Mouse (Mus musculus): ENCODE measurements around the gene Cdk6. TPM values are rescaled to one million over a fixed set of nuclear protein-coding genes. Genes with fewer than 3 reads are reported as not detected.

Cdk6 gene
- total and polyA plus RNA-seq, 3 experiments, result 79.0 to 318 (median 197) TPM

- peak; percentile 62 for TF ChIP-seq ETS1 (IDR thresholded peaks at IDR 0.05; ENCODE audit: low read depth, low read length)
These were observed 141.2 kb downstream of the Cdk6 start (continued) for GRCm38 (mm10) chr5:3482474-3482873.

GRCm38 (mm10) chr5:3483054-3483722 is 141.9 kb downstream of the Cdk6 start:
- H3K9ac ChIP-seq (ENCODE audit: control insufficient read depth, low read depth, low read length, poor library complexity, severe bottlenecking), result peak overlapping the region; percentile 47
- peaks cover 26% of the 10 kb centered on the region in 2 experiments for H3K4me1 ChIP-seq (ENCODE audit: control insufficient read depth in 1 of 2, insufficient read depth in 2 of 2, low read length in 2 of 2)
- H3K27ac ChIP-seq (ENCODE audit: control insufficient read depth, low read depth, low read length), result peak overlapping the region; percentile 91
- peak; percentile 84 for DNase-seq (ENCODE audit: low read depth, low spot score)
- H3K9me3 ChIP-seq (replicated peaks; ENCODE audit: insufficient read depth, low read length), result no peaks in the 10 kb centered on the region
- H3K36me3 ChIP-seq (ENCODE audit: control insufficient read depth in 1 of 2, insufficient read depth in 2 of 2, low read length in 2 of 2), result peaks cover 29 to 48% of the 10 kb centered on the region in 2 experiments
- no peaks in the 10 kb centered on the region for H3K27me3 ChIP-seq (ENCODE audit: control insufficient read depth in 1 of 2, insufficient read depth in 2 of 2, low read length in 2 of 2)
- H3K79me2 ChIP-seq (ENCODE audit: control insufficient read depth, insufficient read depth, low read length, poor library complexity), result peaks cover 21% of the 10 kb centered on the region; the same call in 1 of the 2 replicates
- H3K4me3 ChIP-seq (ENCODE audit: control insufficient read depth in 1 of 2, insufficient read depth in 1 of 2, low read depth in 2 of 2, low read length in 2 of 2), result peak overlapping the region in 1 of 2 experiments; percentile 3; a peak in 1 of 4 replicates
- peak; percentile 62 for TF ChIP-seq KAT2A (conservative IDR thresholded peaks at IDR 0.05; ENCODE audit: low read depth, low read length)
- peak; percentile 15; the same call in 1 of the 2 replicates for TF ChIP-seq MEF2A (IDR thresholded peaks at IDR 0.05; ENCODE audit: extremely low read depth, insufficient replicate concordance, low read depth, low read length, poor library complexity, severe bottlenecking)
- no peak for TF ChIP-seq ZNF384 (IDR thresholded peaks at IDR 0.05; ENCODE audit: low read depth, low read length)
- peak; percentile 98 for TF ChIP-seq CHD1 (IDR thresholded peaks at IDR 0.05; ENCODE audit: low read depth, low read length)
- no peak for TF ChIP-seq ELF1 (IDR thresholded peaks at IDR 0.05; ENCODE audit: low read depth, low read length)
- TF ChIP-seq SMC3 (IDR thresholded peaks at IDR 0.05; ENCODE audit: low read depth, low read length), result peak; percentile 22; the same call in 1 of the 2 replicates
- peak; percentile 94 for TF ChIP-seq JUND (IDR thresholded peaks at IDR 0.05; ENCODE audit: low read depth, low read length)
- peak; percentile 100 for TF ChIP-seq SIN3A (IDR thresholded peaks at IDR 0.05; ENCODE audit: low read length)
- TF ChIP-seq CHD2 (IDR thresholded peaks at IDR 0.05; ENCODE audit: low read length), result peak; percentile 38; the same call in 1 of the 2 replicates
- no peak for TF ChIP-seq USF1 (IDR thresholded peaks at IDR 0.05; ENCODE audit: low read depth, low read length)
- TF ChIP-seq RAD21 (IDR thresholded peaks at IDR 0.05; ENCODE audit: low read depth, low read length), result no peak
- no peak for TF ChIP-seq ZKSCAN1 (IDR thresholded peaks at IDR 0.05; ENCODE audit: low read depth, low read length)
- TF ChIP-seq ZC3H11A (IDR thresholded peaks at IDR 0.05; ENCODE audit: low read depth, low read length), result 0 out of 2 replicates have a peak, but pooled peaks have one; percentile 0
- no peak for TF ChIP-seq USF2 (IDR thresholded peaks at IDR 0.05; ENCODE audit: borderline replicate concordance in 1 of 2, insufficient read depth in 1 of 2, low read depth in 1 of 2, low read length in 2 of 2)
- TF ChIP-seq TAL1 (IDR thresholded peaks at IDR 0.05; ENCODE audit: low read length), result no peak
- no peak for TF ChIP-seq POLR2AphosphoS5 (IDR thresholded peaks at IDR 0.05; ENCODE audit: borderline replicate concordance, low read depth, low read length)
- TF ChIP-seq POLR2AphosphoS2 (IDR thresholded peaks at IDR 0.05; ENCODE audit: low read length), result peak; percentile 43; the same call in 1 of the 2 replicates
- TF ChIP-seq RCOR1 (IDR thresholded peaks at IDR 0.05; ENCODE audit: low read depth, low read length), result peak; percentile 84
- TF ChIP-seq E2F4 (IDR thresholded peaks at IDR 0.05; ENCODE audit: borderline replicate concordance, low read depth, low read length), result no peak
- TF ChIP-seq GABPA (IDR thresholded peaks at IDR 0.05; ENCODE audit: low read depth, low read length), result no peak
- TF ChIP-seq ETS1 (IDR thresholded peaks at IDR 0.05; ENCODE audit: low read depth, low read length), result peak; percentile 100
- peak; percentile 100 for TF ChIP-seq MYB (IDR thresholded peaks at IDR 0.05; ENCODE audit: low read depth, low read length)
- no peak for TF ChIP-seq MAZ (IDR thresholded peaks at IDR 0.05; ENCODE audit: low read depth, low read length)
- peak; percentile 78 for TF ChIP-seq MAFK (IDR thresholded peaks at IDR 0.05; ENCODE audit: borderline replicate concordance, low read depth, low read length)
- TF ChIP-seq MAX (IDR thresholded peaks at IDR 0.05; ENCODE audit: low read length), result peak; percentile 6; the same call in 1 of the 2 replicates
- TF ChIP-seq UBTF (IDR thresholded peaks at IDR 0.05; ENCODE audit: borderline replicate concordance, insufficient read depth, low read depth, low read length), result no peak
- peak; percentile 99 to 100 for TF ChIP-seq EP300 (IDR thresholded peaks at IDR 0.05; ENCODE audit: low read depth in 1 of 2, low read length in 2 of 2)
- TF ChIP-seq HCFC1 (IDR thresholded peaks at IDR 0.05; ENCODE audit: low read depth, low read length), result 0 out of 2 replicates have a peak, but pooled peaks have one; percentile 8
- TF ChIP-seq GATA1 (IDR thresholded peaks at IDR 0.05; ENCODE audit: low read depth, low read length), result peak; percentile 95
- peak in 1 of 2 experiments; percentile 52; a peak in 2 of 4 replicates for TF ChIP-seq POLR2A (IDR thresholded peaks at IDR 0.05; ENCODE audit: control insufficient read depth in 1 of 2, insufficient read depth in 1 of 2, low read depth in 1 of 2, low read length in 2 of 2, poor library complexity in 1 of 2)
- peak; percentile 59; the same call in 1 of the 2 replicates for TF ChIP-seq MXI1 (IDR thresholded peaks at IDR 0.05; ENCODE audit: low read depth, low read length)
- peak; percentile 84 for TF ChIP-seq TBP (IDR thresholded peaks at IDR 0.05; ENCODE audit: low read depth, low read length)
- TF ChIP-seq ZMIZ1 (IDR thresholded peaks at IDR 0.05; ENCODE audit: low read depth, low read length), result peak; percentile 76; the same call in 1 of the 2 replicates
- peak; percentile 55 for TF ChIP-seq NELFE (IDR thresholded peaks at IDR 0.05; ENCODE audit: low read depth, low read length)
